Mouse (Mus musculus): Measurements from ENCODE around the gene Natd1. TPM values are rescaled to one million over a fixed set of nuclear protein-coding genes. Genes with fewer than 3 reads are reported as not detected.

Natd1 gene
- total RNA-seq, 2 experiments from 2014 or later: 10.6 to 11.8 TPM

DNA sequence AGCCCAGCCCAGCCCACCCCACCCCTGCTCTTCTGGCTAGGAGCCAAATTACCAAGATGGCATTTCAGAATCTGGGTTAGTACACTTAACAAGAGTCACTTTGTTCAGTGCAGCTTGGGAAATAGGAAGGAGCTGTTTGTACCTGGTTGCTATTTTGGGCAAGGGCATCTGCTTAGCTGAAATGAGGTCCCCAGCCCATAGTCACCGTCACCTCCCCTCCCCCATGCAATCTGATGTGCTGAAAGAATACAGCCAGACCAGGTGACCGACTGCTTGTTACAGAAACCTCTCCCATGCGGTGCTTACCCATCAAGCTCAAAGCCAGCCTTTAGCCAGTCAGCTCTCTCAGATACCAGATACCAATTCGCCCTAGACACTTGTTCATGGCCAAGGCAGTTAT is 51.4 kb downstream of the Natd1 start:
- intact Hi-C loops (cut with DNase I): no loop called here
- DNase-seq (ENCODE audit: low spot score in 2 of 2): peak in 1 of 2 experiments; percentile 10

DNA sequence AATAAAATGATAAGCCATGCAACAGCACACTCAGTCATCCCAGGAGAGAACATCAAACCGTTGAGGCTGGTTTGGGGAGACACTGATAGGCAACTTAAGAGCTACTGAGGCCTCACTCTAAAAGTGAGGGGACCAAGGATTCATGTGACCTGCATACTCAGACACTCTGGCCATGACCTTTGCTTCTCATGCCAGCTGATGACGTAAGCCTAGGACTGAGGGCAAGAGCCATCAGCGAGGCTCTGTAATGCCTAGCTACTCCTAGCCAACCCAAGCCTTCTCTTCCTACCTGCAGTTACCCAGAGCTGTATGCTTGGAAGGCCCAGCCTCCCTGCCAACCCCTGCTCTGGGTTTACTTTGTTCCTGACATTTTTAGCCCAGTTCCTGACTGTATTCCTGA is 52.6 kb downstream of the Natd1 start:
- intact Hi-C loops (cut with DNase I): no loop called here
- no peak for DNase-seq (ENCODE audit: low spot score in 2 of 2)

DNA sequence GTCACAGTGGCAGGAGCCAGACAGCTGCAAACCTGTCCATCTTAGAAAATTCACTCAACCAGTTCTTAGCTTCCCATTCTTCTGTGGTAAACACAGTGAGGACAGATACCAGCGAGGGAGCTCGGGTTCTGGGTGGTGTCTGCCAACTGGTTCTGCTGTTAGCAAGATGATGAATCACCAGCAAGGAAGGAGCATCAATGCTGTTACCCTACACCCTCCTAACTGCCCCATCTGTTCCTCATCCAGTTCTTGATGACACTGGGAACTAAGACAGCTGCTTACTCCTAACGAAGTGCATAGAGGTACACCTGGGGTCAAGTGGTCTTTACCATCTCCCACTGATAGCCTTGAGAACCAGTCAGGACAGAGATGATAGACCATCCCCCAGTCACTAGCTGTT is 58.0 kb downstream of the Natd1 start:
- no peak for DNase-seq (ENCODE audit: low spot score in 2 of 2)
- intact Hi-C loops (cut with DNase I): no loop called here

Other genes with a start within 250 kb of the Natd1 start
- gene Llgl1, start 215.0 kb downstream of the Natd1 start, total RNA-seq (2021): 10 to 100 TPM; 40.4 to 43.8 TPM
- gene Flii, start 187.5 kb downstream of the Natd1 start, total RNA-seq (2021): 10 to 100 TPM; 42.9 to 49.3 TPM
- gene Mief2, start 186.4 kb downstream of the Natd1 start, total RNA-seq (2021): 10 to 100 TPM; 22.3 to 27.6 TPM
- gene Top3a, start 137.4 kb downstream of the Natd1 start, total RNA-seq (2021): 1 to 10 TPM; 3.4 to 3.9 TPM
- gene Smcr8, start 137.2 kb downstream of the Natd1 start, total RNA-seq (2021): 10 to 100 TPM; 25.5 to 26.5 TPM
- gene Shmt1, start 103.0 kb downstream of the Natd1 start, total RNA-seq (2021): 1 to 10 TPM; 1.7 to 2.8 TPM
- 10 to 100 TPM; 30.6 to 31.5 TPM for gene Dhrs7b, start 84.1 kb downstream of the Natd1 start, total RNA-seq (2021)
- 10 to 100 TPM; 24.7 to 27.0 TPM for gene Tmem11, start 35.5 kb downstream of the Natd1 start, total RNA-seq (2021)
- 10 to 100 TPM; 12.1 to 14.7 TPM for gene Map2k3, start 17.3 kb upstream of the Natd1 start, total RNA-seq (2021)
- gene Kcnj12, start 107.8 kb upstream of the Natd1 start, total RNA-seq (2021): 10 to 100 TPM; 12.9 to 13.5 TPM
- 1 to 10 TPM; 1.2 to 1.6 TPM for gene Tnfrsf13b, start 212.0 kb upstream of the Natd1 start, total RNA-seq (2021)

Measured in left cerebral cortex, postnatal 14 days (tissue).